Mouse (Mus musculus) mesoderm, embryonic 11.5 days (tissue): Measurements from ENCODE around the gene Arhgap18.

Experiments used
- DNase-seq: peaks from one replicate; pipeline ENCODE4 v3.0.0-alpha.2; 2012; ENCODE audit warnings: low read depth, low spot score

Arhgap18 gene

GRCm38 (mm10) chr10:26752929-26753567 lies at the start of gene Arhgap18:
TSS of gene Arhgap18 (plus strand) at chr10:26753421.
- DNase-seq = no peak

- DNase-seq = no peak
These were observed 42.7 kb upstream of the Arhgap18 start for GRCm38 (mm10) chr10:26710458-26711011.

GRCm38 (mm10) chr10:26711068-26711467 lies 42.2 kb upstream of the Arhgap18 start:
- peak; percentile 49 for DNase-seq

DNA sequence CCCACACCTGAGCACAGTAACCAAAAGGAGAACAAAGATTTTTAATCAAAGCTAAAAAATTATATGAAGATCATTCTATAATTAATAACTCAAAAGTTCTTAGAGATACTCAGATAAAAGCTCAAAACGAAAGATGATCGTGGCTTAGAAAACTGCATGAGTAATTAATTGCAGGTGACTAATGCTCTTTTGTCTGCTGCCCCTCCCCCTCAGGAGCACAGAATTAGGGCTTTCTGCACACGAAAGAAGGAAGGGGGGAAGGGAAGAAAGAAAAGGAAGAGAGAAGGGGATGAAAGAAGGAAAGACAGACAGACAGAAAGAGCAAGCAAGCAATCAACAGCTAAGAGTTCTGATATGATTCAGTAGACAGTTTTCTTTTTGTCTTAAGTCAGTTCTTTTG lies 39.2 kb upstream of the Arhgap18 start:
- DNase-seq = no peak

DNA sequence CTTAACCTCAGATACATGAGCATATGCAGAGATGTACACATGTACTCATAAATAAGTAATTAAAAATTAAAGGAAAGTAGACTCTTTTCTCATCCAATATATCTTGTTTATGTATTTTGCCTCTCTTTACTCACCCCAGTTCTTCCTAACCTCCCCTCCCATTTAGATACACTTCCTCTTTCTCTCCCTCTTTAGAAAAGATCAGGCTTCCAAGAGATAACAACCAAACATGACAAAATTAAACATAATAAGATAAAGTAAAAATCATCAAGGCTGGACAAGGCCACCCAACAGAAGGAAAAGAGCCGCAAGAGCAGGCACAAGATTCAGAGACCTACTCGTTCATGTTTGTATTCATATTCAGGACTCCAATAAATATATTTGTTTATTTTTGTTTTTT lies 28.5 kb upstream of the Arhgap18 start:
- no peak for DNase-seq

- DNase-seq = no peak
These were observed 28.0 kb upstream of the Arhgap18 start for GRCm38 (mm10) chr10:26725255-26725654.

DNA sequence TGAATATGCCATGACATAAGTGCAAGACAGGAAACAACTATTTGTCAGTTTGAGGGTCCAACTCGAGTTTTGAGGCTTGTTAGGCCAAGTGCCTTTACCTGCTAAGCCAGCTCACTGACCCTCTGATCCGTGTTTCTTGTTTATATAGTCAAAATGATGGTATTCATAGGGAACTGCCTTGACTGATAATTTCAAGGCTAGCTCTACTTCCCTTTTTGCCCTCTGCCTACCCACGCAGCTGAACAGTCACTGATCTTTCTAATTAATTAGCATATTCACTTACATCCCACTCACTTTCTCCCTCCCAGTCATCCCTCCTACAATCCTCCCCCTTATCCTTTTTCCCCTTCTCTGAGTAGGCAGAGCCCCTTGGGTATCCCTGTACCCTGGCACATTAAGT lies 2.4 kb upstream of the Arhgap18 start:
- no peak for DNase-seq

GRCm38 (mm10) chr10:26752064-26752928 lies 925 bp upstream of the Arhgap18 start:
- peak; percentile 47 for DNase-seq

DNA sequence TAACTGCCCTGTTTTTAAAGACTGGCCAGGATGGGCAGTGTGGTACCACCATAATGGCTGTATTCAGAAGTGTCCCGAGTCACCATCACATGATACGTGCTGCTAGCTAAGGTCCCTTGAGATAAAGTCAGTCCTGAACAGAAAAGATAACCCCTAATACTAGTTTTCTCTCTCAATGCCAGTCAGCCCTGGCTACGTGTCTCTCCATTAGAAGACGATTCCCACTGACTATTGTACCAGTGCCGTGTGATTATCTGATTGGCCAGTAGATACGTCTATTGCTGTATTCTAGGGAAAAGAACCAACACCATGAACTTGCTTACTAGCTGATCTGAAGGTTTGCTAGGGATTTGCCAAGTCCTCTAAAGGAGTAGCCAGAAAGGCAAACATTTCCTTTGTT lies 785 bp downstream of the Arhgap18 start:
- DNase-seq = no peak

DNA sequence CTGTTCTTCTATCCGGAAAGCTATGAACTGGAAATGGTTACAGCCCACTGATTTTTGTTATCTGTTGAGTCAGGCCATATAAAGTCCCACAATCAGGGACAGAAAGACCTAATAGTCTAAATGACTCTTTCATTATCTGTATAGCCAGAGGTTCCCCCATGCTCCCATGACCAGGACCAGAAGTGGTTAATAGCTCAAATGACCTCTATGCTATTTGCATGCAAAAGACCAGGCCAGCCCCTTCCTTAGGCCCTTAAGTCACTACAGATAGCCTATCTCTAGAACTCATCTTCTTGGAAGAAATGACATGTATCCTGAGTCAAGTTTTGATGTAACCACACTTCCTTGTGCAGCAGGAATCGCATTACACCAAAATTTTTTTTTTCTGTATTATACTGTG lies 4.0 kb downstream of the Arhgap18 start:
- no peak for DNase-seq

- no peak for DNase-seq
These were observed 6.2 kb downstream of the Arhgap18 start for GRCm38 (mm10) chr10:26759469-26759868.

- no peak for DNase-seq
These were observed 7.9 kb downstream of the Arhgap18 start for GRCm38 (mm10) chr10:26761103-26761502.

GRCm38 (mm10) chr10:26761991-26762903 lies 9.0 kb downstream of the Arhgap18 start:
- peak; percentile 22 for DNase-seq

DNA sequence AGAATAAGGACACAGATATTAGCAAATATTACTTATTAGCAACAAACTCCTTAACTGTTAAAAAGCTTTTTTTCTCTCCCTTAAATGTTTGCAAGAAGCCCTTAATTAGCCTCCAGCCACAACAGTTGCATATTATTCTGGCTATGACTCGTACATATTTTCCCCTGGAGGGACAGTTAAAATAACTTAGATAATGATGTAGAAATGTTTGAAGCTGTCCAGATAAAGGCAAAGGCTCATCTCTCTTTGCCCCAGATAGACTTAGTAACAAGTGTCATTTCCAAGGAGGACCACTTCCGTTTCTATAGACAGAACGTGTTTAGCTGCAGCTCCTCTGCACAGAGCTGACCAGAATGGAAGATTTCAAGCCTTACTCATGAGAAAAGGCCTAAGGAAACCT lies 14.0 kb downstream of the Arhgap18 start:
- no peak for DNase-seq

- DNase-seq = no peak
These were observed 15.7 kb downstream of the Arhgap18 start for GRCm38 (mm10) chr10:26768943-26769342.

GRCm38 (mm10) chr10:26770035-26770434 lies 16.8 kb downstream of the Arhgap18 start:
- no peak for DNase-seq

DNA sequence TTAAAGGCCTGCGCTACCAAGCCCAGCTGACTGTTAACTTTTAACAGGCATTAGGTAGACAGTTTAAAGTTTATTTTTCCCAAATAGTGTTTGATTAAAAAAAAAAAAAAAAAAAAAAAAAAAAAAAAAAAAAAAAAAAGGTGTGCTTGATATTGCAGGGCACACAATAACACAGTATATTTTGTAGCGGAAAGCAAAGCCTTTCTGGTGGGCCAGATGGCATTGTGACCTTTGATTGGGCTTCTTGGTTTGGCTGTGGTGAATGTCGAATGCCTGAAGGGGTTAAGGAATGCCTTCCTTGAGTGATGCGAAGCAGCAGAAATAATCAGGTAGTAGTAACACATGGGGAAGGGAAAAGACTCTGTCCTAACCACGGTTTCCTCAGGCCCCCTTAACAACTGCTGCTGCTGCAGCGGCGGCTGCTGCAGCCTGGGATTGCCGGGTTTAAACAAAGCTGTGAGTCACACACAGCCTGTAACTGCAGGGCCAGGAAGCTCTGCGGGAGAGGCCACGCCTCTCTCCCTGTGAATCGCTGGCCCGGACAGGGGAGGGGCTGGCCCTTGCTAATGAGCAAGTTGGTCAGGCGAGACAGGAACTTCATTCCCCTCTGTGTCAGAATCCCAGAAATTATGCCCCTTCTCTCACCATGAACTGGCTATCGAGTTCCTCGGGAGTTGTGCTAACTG lies 18.9 kb downstream of the Arhgap18 start:
- DNase-seq = peak; percentile 91

DNA sequence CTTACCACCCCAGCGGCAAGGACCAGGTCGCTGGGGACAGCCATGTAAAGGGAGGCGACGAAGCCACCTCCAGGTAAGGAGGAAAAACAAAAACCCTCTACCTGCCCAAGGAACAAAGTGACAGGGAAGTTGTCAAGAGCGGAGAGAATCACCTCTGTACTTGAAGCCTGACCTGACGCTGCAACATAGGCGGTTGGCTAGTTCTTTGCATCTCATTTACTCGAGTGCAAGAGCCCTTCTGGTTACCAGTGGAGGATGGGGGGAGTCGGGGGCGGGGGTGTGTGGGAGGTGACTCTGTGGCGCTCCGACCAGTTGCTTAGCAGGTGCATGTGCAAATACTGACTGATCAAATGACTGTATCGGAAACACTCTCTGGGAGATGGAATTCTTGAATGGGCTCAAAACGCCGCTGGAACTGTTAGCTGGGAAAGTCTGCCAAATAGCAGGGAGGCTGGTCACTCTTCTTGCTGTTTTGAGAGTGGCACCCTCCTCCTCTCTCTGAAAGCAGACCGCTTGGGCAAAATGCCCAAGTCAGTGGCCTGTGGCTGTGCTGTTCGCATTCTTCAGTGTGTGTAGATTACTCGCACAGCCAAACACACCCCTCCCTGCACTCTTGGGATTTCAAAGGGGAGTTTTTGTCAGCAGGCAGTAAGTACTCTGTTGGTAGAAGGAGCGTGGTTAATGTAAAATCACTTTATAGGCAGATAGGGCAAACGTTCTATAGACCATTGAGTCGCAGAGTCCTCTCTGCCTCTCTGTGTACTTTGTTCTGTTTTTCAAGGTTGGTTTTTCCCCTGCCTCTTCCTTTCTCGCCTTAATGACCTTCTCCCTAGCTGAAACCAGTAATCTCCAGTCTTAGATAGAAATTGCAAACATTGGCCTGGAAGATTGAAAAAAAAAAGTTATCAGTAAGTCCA lies 19.7 kb downstream of the Arhgap18 start:
- peak; percentile 60 for DNase-seq

DNA sequence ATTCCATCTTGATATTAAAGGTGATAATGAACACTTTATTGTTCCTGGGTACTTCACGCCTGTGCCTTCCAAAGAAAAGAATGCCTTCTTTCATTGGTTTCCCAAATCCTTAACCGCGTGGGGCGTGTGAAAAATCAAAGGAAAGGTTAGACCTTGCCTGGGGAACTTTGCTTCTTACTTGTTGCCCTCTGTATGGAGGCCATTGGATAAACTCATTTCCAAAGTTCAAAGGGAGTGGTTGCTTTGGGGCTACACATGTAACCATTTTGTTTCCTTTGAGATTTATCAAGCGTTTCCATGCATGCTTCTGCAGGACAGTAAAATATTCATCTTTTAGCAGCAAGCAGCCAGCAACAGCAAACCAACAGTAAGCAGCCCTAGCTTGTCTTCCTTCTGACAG lies 20.3 kb downstream of the Arhgap18 start:
- no peak for DNase-seq

DNA sequence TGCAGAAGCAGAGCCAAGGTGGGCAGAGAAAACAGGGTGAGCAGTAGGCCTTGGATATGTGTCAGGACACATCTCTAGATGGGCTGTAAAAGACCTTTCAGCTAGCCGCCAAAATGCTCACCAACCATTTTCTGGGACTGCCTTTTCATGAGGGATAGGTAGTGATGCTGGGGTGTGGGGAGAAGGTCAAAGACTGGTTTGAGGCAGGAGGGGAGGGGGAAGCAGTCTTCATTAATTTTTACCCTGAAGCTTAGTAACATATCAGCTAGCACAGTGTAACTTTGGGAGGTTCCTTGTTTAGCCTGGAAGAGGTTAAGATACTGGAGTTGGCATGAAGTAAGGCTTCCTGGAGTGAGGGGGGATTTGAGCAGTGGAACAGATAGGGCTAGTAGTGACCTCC lies 21.0 kb downstream of the Arhgap18 start:
- DNase-seq = no peak
